Mouse (Mus musculus): ENCODE data around the gene Plin3. TPM values are rescaled to one million over a fixed set of nuclear protein-coding genes. Genes with fewer than 3 reads are reported as not detected.
A peak's percentile ranks its signal among the peaks of the same experiment; 100 is the strongest.

The Plin3 gene
- total and polyA plus RNA-seq, 2 experiments from 2014 or later, result 13.9 to 16.0 TPM

DNA sequence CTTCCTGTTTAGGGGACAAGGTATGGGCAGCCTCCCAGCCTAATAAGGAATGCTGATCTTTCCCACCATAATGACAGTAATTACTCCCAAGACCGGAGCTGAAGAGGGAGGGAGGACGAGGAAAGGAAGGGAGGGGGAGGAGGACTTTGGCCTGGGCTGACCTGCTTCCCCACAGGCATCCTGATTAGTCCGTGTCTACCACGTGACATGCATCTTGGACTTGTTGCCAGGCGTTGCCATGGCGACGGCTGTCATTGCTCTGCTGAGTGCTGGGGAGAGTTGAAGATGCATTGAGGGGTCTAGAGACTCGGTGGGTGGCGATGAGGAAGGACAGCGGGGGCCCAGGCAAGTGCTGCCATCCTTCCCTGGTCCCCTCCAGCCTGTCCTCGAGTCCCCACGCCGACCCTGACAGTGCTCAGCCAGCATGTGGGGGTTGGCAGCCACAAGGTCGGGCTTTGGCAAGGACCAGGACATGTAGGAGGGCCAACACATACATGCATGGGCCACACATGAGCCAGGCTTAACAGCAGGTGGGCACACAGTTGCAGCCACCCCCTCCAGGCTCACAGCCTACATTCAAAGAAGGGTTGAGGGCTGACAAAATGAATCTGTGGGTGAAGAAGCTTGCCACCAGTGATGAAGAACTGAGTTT, 58.7 kb downstream of the Plin3 start:
- Histone ChIP-seq H3K9ac (replicated peaks; ENCODE audit: low read length) (no peak overlapping the region), H3K9me3 (ENCODE audit: low read length) (no peaks in the 10 kb centered on the region), H3K27me3 (ENCODE audit: insufficient read depth, low read length) (no peaks in the 10 kb centered on the region), H3K4me3 (ENCODE audit: low read length) (0 out of 2 replicates have a peak overlapping the region, but pooled peaks have one; percentile 8), H3K4me2 (ENCODE audit: low read depth, low read length) (peak overlapping the region; percentile 43), H3K27ac (0 out of 2 replicates have a peak overlapping the region, but pooled peaks have one; percentile 26), H3K4me1 (ENCODE audit: insufficient read depth, low read length) (peaks cover 10% of the 10 kb centered on the region), H3K36me3 (ENCODE audit: insufficient read depth, low read length) (no peaks in the 10 kb centered on the region)
- TF ChIP-seq CTCF (IDR thresholded peaks at IDR 0.05; ENCODE audit: low read depth), result no peak
- 2% methylated on average over 14 of the region's 14 CpGs for WGBS
- DNase-seq (ENCODE audit: low spot score), result peak; percentile 94
- peak; percentile 98 for ATAC-seq

DNA sequence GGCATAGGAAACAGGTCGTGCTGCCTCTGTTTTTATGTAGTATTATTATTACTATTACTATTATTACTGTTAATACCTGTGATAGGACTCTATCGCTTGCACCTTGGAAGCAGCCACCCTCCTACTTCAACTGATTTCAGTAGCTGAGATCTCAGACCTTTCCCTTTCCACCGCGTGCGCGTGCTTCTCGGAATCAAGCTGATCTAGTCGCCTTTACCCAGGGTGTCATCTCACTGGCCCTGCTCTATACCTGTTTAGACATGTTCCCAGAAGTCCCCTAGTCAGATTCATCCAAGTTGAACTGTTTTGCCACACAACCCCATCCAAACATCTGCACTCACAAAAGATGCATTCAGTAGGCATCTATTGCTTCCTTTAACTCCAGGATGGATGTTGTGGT, 59.3 kb downstream of the Plin3 start:
- 40% methylated on average over 8 of the region's 8 CpGs for WGBS
- no peak for TF ChIP-seq CTCF (IDR thresholded peaks at IDR 0.05; ENCODE audit: low read depth)
- DNase-seq (ENCODE audit: low spot score) (no peak), ATAC-seq (peak; percentile 14; the same call in 1 of the 2 replicates)
- Histone ChIP-seq H3K4me2 (ENCODE audit: low read depth, low read length) (peak overlapping the region; percentile 43), H3K4me1 (ENCODE audit: insufficient read depth, low read length) (peaks cover 10% of the 10 kb centered on the region), H3K36me3 (ENCODE audit: insufficient read depth, low read length) (no peaks in the 10 kb centered on the region), H3K27me3 (ENCODE audit: insufficient read depth, low read length) (no peaks in the 10 kb centered on the region), H3K27ac (no peak overlapping the region), H3K9me3 (ENCODE audit: low read length) (no peaks in the 10 kb centered on the region), H3K9ac (replicated peaks; ENCODE audit: low read length) (no peak overlapping the region), H3K4me3 (ENCODE audit: low read length) (0 out of 2 replicates have a peak overlapping the region, but pooled peaks have one; percentile 8)

DNA sequence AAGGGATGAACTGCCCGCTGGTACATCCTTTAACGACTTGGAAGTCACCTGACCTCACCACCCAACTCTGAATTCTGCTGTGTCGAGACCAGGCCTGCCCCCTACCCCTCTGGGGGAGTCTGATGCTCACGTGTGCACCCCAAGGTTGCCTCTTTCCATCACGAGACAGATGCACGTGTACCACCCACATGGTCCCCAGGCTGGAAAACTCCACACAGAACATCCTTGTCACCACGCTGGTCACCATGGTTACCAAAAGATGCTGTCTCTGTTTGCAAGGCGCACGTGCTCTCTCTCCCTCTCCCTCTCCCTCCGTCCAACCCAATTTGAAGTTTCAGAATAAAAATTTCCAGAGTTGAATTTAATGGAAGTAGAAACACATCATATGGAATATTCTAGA, 62.7 kb downstream of the Plin3 start:
- no peak overlapping the region for H3K4me2 ChIP-seq (ENCODE audit: low read depth, low read length)

More for the DNA sequence above, 62.7 kb downstream of the Plin3 start:
- H3K4me3 ChIP-seq (ENCODE audit: low read length), result no peak overlapping the region
- 46% methylated on average over 10 of the region's 10 CpGs for WGBS
- no peaks in the 10 kb centered on the region for H3K9me3 ChIP-seq (ENCODE audit: low read length)
- no peak overlapping the region for H3K27ac ChIP-seq
- H3K9ac ChIP-seq (replicated peaks; ENCODE audit: low read length), result no peak overlapping the region
- DNase-seq (ENCODE audit: low spot score) (no peak), ATAC-seq (no peak)
- peaks cover 10% of the 10 kb centered on the region for H3K4me1 ChIP-seq (ENCODE audit: insufficient read depth, low read length)
- no peaks in the 10 kb centered on the region for H3K27me3 ChIP-seq (ENCODE audit: insufficient read depth, low read length)
- no peaks in the 10 kb centered on the region for H3K36me3 ChIP-seq (ENCODE audit: insufficient read depth, low read length)
- no peak for TF ChIP-seq CTCF (IDR thresholded peaks at IDR 0.05; ENCODE audit: low read depth)

MicroRNAs within 50 kb of the gene (microRNA counts, 519-probe panel; counts per million panel counts)
- microRNA mmu-miR-7b, result 3,502 counts per million, percentile 59 among the panel's probes with 10 or more counts

Small RNA genes within 50 kb of the gene (microRNA-seq; reads per million reads assigned to microRNA genes)
- 1,574 to 1,825 reads per million in 2 experiments for gene Mir7b

Other genes with a start within 250 kb of the Plin3 start
- gene Ubxn6, start 217.8 kb downstream of the Plin3 start, total RNA-seq (2014; rRNA removed), result 92.0 and 111 TPM in 2 replicates
- gene Ubxn6, start 217.8 kb downstream of the Plin3 start, polyA plus RNA-seq (2015; fragmentation: Nextera tagmentation; extraction: Ambion mirVana), result 75.2 and 77.7 TPM in 2 replicates
- gene Hdgfl2, start 213.2 kb downstream of the Plin3 start, total RNA-seq (2014; rRNA removed), result 57.5 and 70.0 TPM in 2 replicates
- 109 and 119 TPM in 2 replicates for gene Hdgfl2, start 213.2 kb downstream of the Plin3 start, polyA plus RNA-seq (2015; fragmentation: Nextera tagmentation; extraction: Ambion mirVana)
- gene Plin4, start 183.1 kb downstream of the Plin3 start, total RNA-seq (2014; rRNA removed), result 0.61 and 0.99 TPM in 2 replicates
- 0.08 and 0.11 TPM in 2 replicates for gene Plin4, start 183.1 kb downstream of the Plin3 start, polyA plus RNA-seq (2015; fragmentation: Nextera tagmentation; extraction: Ambion mirVana)
- 2.2 and 3.3 TPM in 2 replicates for gene Plin5, start 175.3 kb downstream of the Plin3 start, total RNA-seq (2014; rRNA removed)
- 4.1 and 4.4 TPM in 2 replicates for gene Plin5, start 175.3 kb downstream of the Plin3 start, polyA plus RNA-seq (2015; fragmentation: Nextera tagmentation; extraction: Ambion mirVana)
- 0.21 TPM in 1 of 2 replicates, not detected in the other for gene Lrg1, start 170.9 kb downstream of the Plin3 start, total RNA-seq (2014; rRNA removed)
- 0.90 and 0.95 TPM in 2 replicates for gene Lrg1, start 170.9 kb downstream of the Plin3 start, polyA plus RNA-seq (2015; fragmentation: Nextera tagmentation; extraction: Ambion mirVana)
- gene Sema6b, start 152.5 kb downstream of the Plin3 start, total RNA-seq (2014; rRNA removed), result 91.6 and 97.5 TPM in 2 replicates
- gene Sema6b, start 152.5 kb downstream of the Plin3 start, polyA plus RNA-seq (2015; fragmentation: Nextera tagmentation; extraction: Ambion mirVana), result 12.9 and 13.2 TPM in 2 replicates
- gene Tnfaip8l1, start 130.4 kb downstream of the Plin3 start, total RNA-seq (2014; rRNA removed), result 14.4 and 17.8 TPM in 2 replicates
- gene Tnfaip8l1, start 130.4 kb downstream of the Plin3 start, polyA plus RNA-seq (2015; fragmentation: Nextera tagmentation; extraction: Ambion mirVana), result 6.9 and 7.1 TPM in 2 replicates
- gene Mydgf, start 109.0 kb downstream of the Plin3 start, total RNA-seq (2014; rRNA removed), result 58.1 and 59.0 TPM in 2 replicates
- 86.6 and 86.9 TPM in 2 replicates for gene Mydgf, start 109.0 kb downstream of the Plin3 start, polyA plus RNA-seq (2015; fragmentation: Nextera tagmentation; extraction: Ambion mirVana)
- gene Dpp9, start 74.0 kb downstream of the Plin3 start, total RNA-seq (2014; rRNA removed), result 30.3 and 31.3 TPM in 2 replicates
- gene Dpp9, start 74.0 kb downstream of the Plin3 start, polyA plus RNA-seq (2015; fragmentation: Nextera tagmentation; extraction: Ambion mirVana), result 18.9 and 19.0 TPM in 2 replicates
- 47.0 and 49.2 TPM in 2 replicates for gene Fem1a, start 36.1 kb downstream of the Plin3 start, total RNA-seq (2014; rRNA removed)
- gene Fem1a, start 36.1 kb downstream of the Plin3 start, polyA plus RNA-seq (2015; fragmentation: Nextera tagmentation; extraction: Ambion mirVana), result 15.1 and 15.7 TPM in 2 replicates
- 3.1 and 3.4 TPM in 2 replicates for gene Ticam1, start 16.1 kb downstream of the Plin3 start, total RNA-seq (2014; rRNA removed)
- 1.2 and 1.3 TPM in 2 replicates for gene Ticam1, start 16.1 kb downstream of the Plin3 start, polyA plus RNA-seq (2015; fragmentation: Nextera tagmentation; extraction: Ambion mirVana)
- not detected in 2 replicates for gene Arrdc5, start 7.4 kb upstream of the Plin3 start, total RNA-seq (2014; rRNA removed)
- not detected in 2 replicates for gene Arrdc5, start 7.4 kb upstream of the Plin3 start, polyA plus RNA-seq (2015; fragmentation: Nextera tagmentation; extraction: Ambion mirVana)
- gene Uhrf1, start 10.4 kb upstream of the Plin3 start, total RNA-seq (2014; rRNA removed), result 28.2 and 31.4 TPM in 2 replicates
- gene Uhrf1, start 10.4 kb upstream of the Plin3 start, polyA plus RNA-seq (2015; fragmentation: Nextera tagmentation; extraction: Ambion mirVana), result 18.8 and 20.5 TPM in 2 replicates
- 137 and 144 TPM in 2 replicates for gene Kdm4b, start 33.2 kb upstream of the Plin3 start, total RNA-seq (2014; rRNA removed)
- gene Kdm4b, start 33.2 kb upstream of the Plin3 start, polyA plus RNA-seq (2015; fragmentation: Nextera tagmentation; extraction: Ambion mirVana), result 42.5 and 42.6 TPM in 2 replicates
- 869 and 913 TPM in 2 replicates for gene Ptprs, start 183.6 kb upstream of the Plin3 start, total RNA-seq (2014; rRNA removed)
- 196 and 198 TPM in 2 replicates for gene Ptprs, start 183.6 kb upstream of the Plin3 start, polyA plus RNA-seq (2015; fragmentation: Nextera tagmentation; extraction: Ambion mirVana)
- not detected in 2 replicates for gene Znrf4, start 219.6 kb upstream of the Plin3 start, total RNA-seq (2014; rRNA removed)
- gene Znrf4, start 219.6 kb upstream of the Plin3 start, polyA plus RNA-seq (2015; fragmentation: Nextera tagmentation; extraction: Ambion mirVana), result not detected in 2 replicates